Mouse (Mus musculus): ENCODE results near the gene Ppih. TPM values are rescaled to one million over a fixed set of nuclear protein-coding genes. Genes with fewer than 3 reads are reported as not detected.

Ppih gene
- 24.7 and 28.4 TPM in 2 replicates for polyA plus RNA-seq (2015; fragmentation: Nextera tagmentation; extraction: Ambion mirVana)

DNA sequence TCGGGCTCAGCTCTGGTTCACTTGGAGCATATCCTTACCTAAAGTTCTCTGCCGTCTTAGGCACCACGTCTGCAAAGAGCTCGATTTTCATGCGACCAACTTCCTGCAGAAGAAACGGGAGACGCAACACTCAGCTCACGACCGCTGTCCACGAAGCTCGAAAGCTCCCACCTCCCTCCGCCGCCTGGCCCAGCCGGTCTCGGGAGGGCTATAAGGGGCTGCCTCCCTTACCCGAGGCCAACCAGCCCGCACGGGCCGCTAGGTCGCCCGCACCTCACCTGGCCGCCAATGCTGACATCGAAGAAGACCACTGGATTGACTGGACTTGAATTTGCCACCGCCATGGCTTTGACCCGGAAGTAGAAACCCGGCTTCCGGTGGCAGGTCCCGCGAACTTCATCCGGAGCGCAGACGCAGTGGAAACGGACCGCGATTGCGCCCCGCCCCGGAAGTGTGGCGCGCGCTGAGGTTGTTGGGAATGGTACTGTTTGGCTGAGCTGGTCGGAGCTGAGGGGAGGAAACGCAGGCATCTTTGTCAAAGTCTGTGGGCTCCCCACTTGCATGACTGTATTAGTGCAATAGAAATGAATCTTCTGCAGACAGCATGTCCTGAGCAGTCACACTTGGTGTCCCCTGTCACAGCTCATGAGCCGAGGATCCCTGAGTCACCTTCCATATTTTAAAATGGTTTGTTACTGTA lies at the start of gene Ppih:
Gene Ppih (minus strand): TSS at position 416 of the 700 bp plus-strand sequence.
- peaks cover 7% of the 10 kb centered on the region for H3K4me1 ChIP-seq (ENCODE audit: insufficient read depth)
- WGBS (ENCODE audit: insufficient replicate concordance) = under 1% methylated on average over 44 of the region's 44 CpGs
- peak within 1 kb of the TSS; percentile 46 for H3K27ac ChIP-seq (ENCODE audit: low read depth)
- peak within 1 kb of the TSS; percentile 67 for H3K9ac ChIP-seq (replicated peaks)
- no peaks in the 10 kb centered on the region for H3K9me3 ChIP-seq (ENCODE audit: low read length)
- peaks cover 31% of the 10 kb centered on the region for H3K36me3 ChIP-seq (replicated peaks; ENCODE audit: insufficient read depth, low read length)
- peak; percentile 99 for ATAC-seq
- peak within 1 kb of the TSS; percentile 72 for H3K4me3 ChIP-seq (ENCODE audit: low read depth, low read length)
- H3K4me2 ChIP-seq (ENCODE audit: low read depth, low read length) = peak within 1 kb of the TSS; percentile 81
- DNase-seq = peak; percentile 97
- H3K27me3 ChIP-seq (ENCODE audit: insufficient read depth, low read length) = no peaks in the 10 kb centered on the region
- TF ChIP-seq CTCF (IDR thresholded peaks at IDR 0.05; ENCODE audit: low read depth) (no peak), EP300 (IDR thresholded peaks at IDR 0.05; ENCODE audit: low read depth) (peak; percentile 43; the same call in 1 of the 2 replicates)

DNA sequence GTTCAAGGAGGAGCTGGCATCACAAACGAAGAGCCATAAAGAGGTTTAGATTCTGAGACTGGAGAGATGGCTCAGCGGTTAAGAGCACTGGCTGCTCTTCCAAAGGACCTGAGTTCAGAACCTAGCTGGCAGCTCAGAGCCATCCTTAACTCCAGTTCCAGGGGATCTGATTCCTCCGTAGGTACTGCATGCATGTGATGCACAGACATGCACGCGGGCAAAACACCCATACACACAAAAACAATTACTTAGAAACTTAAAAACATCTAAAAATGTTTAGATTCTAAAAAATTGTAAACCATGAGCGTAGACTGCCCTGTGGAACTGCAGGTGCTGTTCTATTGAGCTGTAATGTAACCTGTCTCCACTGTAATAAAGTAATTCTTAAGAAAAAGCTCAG lies 49.1 kb upstream of the Ppih start:
- TF ChIP-seq CTCF (IDR thresholded peaks at IDR 0.05; ENCODE audit: low read depth) = no peak
- TF ChIP-seq EP300 (IDR thresholded peaks at IDR 0.05; ENCODE audit: low read depth) = no peak
- no peak overlapping the region for H3K27ac ChIP-seq (ENCODE audit: low read depth)
- 83% methylated on average over 6 of the region's 6 CpGs for WGBS (ENCODE audit: insufficient replicate concordance)

DNA sequence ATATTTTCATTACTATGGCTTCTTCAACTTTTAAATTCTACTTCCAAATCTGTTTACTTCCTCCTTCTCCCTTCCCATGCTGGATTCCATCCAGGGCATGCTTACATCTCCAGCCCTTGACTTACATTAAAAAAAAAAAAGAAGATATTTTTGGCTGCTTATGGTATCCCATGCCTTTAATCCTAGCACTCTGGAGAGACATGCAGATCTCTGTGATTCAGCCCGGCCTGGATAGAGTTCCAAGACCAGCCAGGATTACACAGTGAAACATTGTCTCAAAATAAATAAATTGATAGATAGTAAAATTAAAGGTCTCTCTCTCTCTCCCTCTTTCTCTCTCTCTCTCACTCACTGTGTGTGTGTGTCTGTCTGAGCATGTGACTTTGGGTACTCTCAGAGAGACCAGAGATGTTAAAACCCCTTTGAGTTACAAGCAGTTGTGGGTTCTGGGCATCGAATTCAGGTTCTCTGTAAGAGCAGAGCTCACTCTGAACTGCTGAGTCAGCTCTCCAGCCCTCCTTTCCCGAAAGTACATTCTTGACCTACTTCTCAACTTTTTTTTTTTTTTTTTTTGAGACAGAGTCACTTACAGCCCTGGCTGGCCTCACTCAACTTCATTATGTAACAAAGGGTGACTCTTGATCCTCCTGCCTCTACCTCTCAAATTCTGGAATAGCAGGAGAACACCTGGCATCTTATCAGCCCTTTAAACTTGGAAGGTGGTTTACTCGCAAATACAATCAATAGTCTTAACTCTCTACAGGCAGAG lies 46.6 kb upstream of the Ppih start:
- Histone ChIP-seq H3K4me3 (ENCODE audit: low read depth, low read length) (no peak overlapping the region), H3K27me3 (ENCODE audit: insufficient read depth, low read length) (no peaks in the 10 kb centered on the region), H3K9ac (replicated peaks) (no peak overlapping the region), H3K4me1 (ENCODE audit: insufficient read depth) (no peaks in the 10 kb centered on the region), H3K27ac (ENCODE audit: low read depth) (no peak overlapping the region), H3K9me3 (ENCODE audit: low read length) (no peaks in the 10 kb centered on the region), H3K4me2 (ENCODE audit: low read depth, low read length) (no peak overlapping the region), H3K36me3 (replicated peaks; ENCODE audit: insufficient read depth, low read length) (no peaks in the 10 kb centered on the region)
- TF ChIP-seq EP300 (IDR thresholded peaks at IDR 0.05; ENCODE audit: low read depth) = no peak
- TF ChIP-seq CTCF (IDR thresholded peaks at IDR 0.05; ENCODE audit: low read depth) = no peak
- DNase-seq (no peak), ATAC-seq (no peak)
- WGBS (ENCODE audit: insufficient replicate concordance) = 49% methylated on average over 4 of the region's 4 CpGs

More for the DNA sequence above, 49.1 kb upstream of the Ppih start:
- no peak overlapping the region for H3K4me2 ChIP-seq (ENCODE audit: low read depth, low read length)
- no peak overlapping the region for H3K9ac ChIP-seq (replicated peaks)
- H3K4me1 ChIP-seq (ENCODE audit: insufficient read depth) = no peaks in the 10 kb centered on the region
- no peaks in the 10 kb centered on the region for H3K27me3 ChIP-seq (ENCODE audit: insufficient read depth, low read length)
- H3K36me3 ChIP-seq (replicated peaks; ENCODE audit: insufficient read depth, low read length) = no peaks in the 10 kb centered on the region
- ATAC-seq = no peak
- no peak for DNase-seq
- no peak overlapping the region for H3K4me3 ChIP-seq (ENCODE audit: low read depth, low read length)
- no peaks in the 10 kb centered on the region for H3K9me3 ChIP-seq (ENCODE audit: low read length)

DNA sequence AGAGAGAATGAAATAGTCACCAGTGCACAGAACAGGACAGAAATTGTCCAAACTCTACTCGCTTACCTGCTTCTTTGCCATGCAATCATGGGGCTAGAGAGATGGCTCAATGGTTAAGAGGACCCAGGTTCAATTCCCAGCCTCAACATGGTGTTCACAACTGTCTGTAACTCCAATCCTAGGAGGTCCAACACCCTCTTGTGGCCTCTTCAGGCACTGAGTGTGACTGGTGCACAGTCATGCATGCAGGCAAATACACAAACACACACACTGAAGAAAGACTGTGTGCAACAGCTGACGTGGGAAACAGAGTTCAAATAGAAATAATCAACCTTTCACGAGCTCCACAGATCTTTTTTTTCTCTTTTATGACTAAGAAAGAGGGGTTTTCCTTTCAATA lies 41.9 kb upstream of the Ppih start:
- no peaks in the 10 kb centered on the region for H3K27me3 ChIP-seq (ENCODE audit: insufficient read depth, low read length)
- H3K9ac ChIP-seq (replicated peaks) = no peak overlapping the region
- H3K36me3 ChIP-seq (replicated peaks; ENCODE audit: insufficient read depth, low read length) = no peaks in the 10 kb centered on the region
- no peak overlapping the region for H3K4me3 ChIP-seq (ENCODE audit: low read depth, low read length)
- DNase-seq (no peak), ATAC-seq (no peak)
- peaks cover 4% of the 10 kb centered on the region; the same call in 1 of the 2 replicates for H3K4me1 ChIP-seq (ENCODE audit: insufficient read depth)
- H3K4me2 ChIP-seq (ENCODE audit: low read depth, low read length) = no peak overlapping the region
- H3K9me3 ChIP-seq (ENCODE audit: low read length) = no peaks in the 10 kb centered on the region
- TF ChIP-seq CTCF (IDR thresholded peaks at IDR 0.05; ENCODE audit: low read depth) (no peak), EP300 (IDR thresholded peaks at IDR 0.05; ENCODE audit: low read depth) (no peak)
- WGBS (ENCODE audit: insufficient replicate concordance) = 66% methylated on average over 3 of the region's 3 CpGs
- no peak overlapping the region for H3K27ac ChIP-seq (ENCODE audit: low read depth)

DNA sequence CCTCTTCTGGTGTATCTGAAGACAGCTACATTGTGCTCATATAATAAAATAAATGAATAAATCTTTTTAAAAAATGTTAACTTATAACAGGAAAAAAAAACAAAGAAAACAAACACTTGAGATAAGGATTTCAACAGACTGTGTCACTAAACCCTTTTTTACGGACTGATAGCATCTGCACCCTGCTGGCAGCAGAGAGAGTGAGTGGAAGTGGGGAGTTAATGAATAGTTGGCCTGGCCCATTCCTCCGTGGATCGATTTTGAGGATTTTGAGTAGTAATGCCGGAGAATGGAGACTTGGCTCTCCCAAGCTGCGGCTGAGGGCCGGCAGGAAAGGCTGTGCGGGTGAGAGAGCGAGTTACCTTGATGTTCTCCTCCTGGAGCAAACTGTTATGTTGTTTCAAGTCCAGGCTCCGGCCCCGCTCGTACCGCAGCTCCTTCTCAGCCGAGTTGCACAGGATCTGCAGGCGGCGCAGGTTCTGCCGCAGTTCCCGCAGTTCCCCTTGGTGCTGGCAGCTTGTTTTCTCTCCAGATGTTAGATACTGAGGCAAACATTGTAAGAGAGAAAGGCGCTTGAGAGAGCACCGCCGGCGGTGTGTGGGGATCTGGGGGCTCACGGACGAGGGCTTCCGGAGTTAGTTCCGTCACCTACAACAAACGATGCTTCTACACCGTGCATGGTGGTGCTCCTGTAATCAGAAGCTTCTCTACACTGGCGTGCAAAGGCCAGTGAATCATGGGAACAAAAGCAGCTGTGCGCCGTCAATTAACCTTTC lies 39.0 kb upstream of the Ppih start:
- Histone ChIP-seq H3K9ac (replicated peaks) (peak overlapping the region; percentile 55), H3K36me3 (replicated peaks; ENCODE audit: insufficient read depth, low read length) (no peaks in the 10 kb centered on the region), H3K4me3 (ENCODE audit: low read depth, low read length) (peak overlapping the region; percentile 52), H3K4me2 (ENCODE audit: low read depth, low read length) (peak overlapping the region; percentile 77), H3K4me1 (ENCODE audit: insufficient read depth) (peaks cover 4% of the 10 kb centered on the region; the same call in 1 of the 2 replicates), H3K27me3 (ENCODE audit: insufficient read depth, low read length) (no peaks in the 10 kb centered on the region), H3K27ac (ENCODE audit: low read depth) (0 out of 2 replicates have a peak overlapping the region, but pooled peaks have one; percentile 6), H3K9me3 (ENCODE audit: low read length) (no peaks in the 10 kb centered on the region)
- WGBS (ENCODE audit: insufficient replicate concordance) = 11% methylated on average over 30 of the region's 30 CpGs
- ATAC-seq (peak; percentile 25; the same call in 1 of the 2 replicates), DNase-seq (peak; percentile 17)
- TF ChIP-seq CTCF (IDR thresholded peaks at IDR 0.05; ENCODE audit: low read depth) = peak; percentile 3; the same call in 1 of the 2 replicates
- no peak for TF ChIP-seq EP300 (IDR thresholded peaks at IDR 0.05; ENCODE audit: low read depth)
